Mouse (Mus musculus) fibroblast of lung, adult 2 months (primary cell): ENCODE data around the gene Taar8a.
"Not testable (repeated sequence)": the region's sequence is repeated elsewhere in the genome, so short reads cannot be mapped to it uniquely, and the experiment has no call there.

ENCODE experiments used
- DNase-seq: peaks from one replicate; pipeline ENCODE4 v3.0.0-alpha.2; 2011; ENCODE audit warnings: low read depth

The Taar8a gene

DNA sequence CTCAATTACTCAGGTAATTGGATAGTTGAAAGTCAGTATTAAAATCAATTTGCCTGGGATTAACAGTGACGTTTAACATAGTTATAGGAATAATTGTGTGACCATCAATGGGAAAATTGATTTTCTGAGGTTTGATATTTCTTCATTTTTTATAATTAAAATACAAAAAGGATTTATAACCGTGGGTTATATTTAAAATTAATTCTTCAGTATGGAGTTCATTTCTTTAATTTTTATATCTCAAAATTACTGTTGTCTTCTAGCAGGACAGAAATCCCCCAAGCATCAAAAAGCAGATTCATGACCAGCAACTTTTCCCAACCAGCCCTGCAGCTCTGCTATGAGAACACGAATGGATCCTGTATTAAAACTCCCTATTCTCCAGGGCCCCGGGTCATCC, at the start of gene Taar8a:
TSS of gene Taar8a (plus strand) at position 301 of the 400 bp plus-strand sequence.
- not testable (repeated sequence) for DNase-seq

DNA sequence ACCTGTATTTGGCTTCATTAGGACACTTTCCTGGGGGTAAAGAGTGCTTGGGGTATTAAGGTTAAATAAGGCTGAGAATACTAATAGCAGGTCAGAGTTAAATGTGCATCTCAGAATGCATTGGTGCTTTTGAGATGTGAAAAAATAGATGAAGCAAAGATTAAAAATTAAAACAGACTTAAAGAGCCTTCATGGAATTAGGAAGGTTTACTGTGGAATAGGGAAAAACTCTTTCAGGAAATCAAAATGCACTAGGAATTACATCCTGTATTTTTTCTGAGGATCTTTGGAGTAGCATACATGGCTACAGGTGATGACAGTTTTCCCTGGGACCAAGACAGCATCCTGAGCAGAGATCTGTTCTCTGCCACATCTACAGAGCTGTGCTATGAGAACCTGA, 49.4 kb upstream of the Taar8a start, which contains the start of gene Taar7d:
TSS of gene Taar7d (plus strand) at position 301 of the 400 bp plus-strand sequence.
- DNase-seq = no peak

DNA sequence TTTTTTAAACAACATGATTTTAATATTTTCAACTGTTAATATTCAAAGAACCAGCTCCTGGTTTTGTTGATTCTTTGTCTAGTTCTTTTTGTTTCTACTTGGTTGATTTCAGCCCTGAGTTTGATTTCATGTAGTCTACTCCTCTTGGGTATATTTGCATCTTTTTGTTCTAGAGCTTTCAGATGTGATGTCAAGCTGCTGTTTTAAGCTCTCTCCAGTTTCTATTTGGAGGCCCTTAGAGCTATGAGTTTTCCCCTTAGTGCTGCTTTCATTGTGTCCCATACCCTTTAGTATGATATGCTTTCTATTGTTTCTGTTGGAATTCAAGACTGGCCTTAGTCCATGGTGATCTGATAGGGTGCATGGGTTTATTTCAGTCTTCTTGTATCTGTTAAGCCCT, 45.0 kb upstream of the Taar8a start:
- DNase-seq = no peak

GRCm38 (mm10) chr10:24037314-24037713, 39.0 kb upstream of the Taar8a start, which contains the start of gene Taar7e:
TSS of gene Taar7e (plus strand) at chr10:24037614.
- DNase-seq = no peak

DNA sequence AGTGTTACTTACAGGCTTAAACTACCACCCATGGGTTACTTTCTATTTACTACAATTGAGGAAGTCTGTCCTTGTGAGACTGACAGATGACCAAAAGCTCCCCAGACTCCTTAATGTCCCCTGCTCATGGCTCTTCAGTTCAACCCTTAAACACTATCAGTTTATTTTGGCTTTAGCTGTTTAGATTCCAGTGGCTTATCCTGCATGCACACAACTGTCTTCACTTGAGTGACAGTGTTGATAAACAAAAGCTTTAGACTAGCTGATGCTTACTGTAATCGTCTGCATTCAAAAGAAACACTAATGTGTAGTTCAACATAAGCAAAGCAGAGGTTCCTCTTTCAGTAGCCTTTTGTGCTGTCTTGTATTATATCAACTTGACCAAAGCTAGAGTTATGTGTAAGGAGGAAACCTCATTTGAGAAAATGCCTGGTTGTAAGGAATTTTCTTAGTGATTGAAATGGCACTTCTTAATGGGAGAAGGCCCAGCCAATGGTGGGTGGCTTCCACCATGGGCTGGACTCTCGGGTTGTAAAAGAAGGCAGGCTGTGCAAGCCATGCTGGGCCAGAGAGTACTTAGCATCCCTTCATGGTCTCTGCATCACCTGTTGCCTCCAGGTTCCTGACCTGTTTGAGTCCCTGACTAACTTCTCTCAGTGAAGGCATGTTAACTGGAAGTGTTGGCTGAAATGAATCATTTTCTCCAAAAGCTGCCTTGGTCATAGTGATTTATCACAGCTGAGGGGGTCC, 36.0 kb upstream of the Taar8a start:
- DNase-seq = no peak

- DNase-seq = no peak
These were observed 27.1 kb upstream of the Taar8a start, which contains the start of gene Taar7f for GRCm38 (mm10) chr10:24049210-24049609. TSS of gene Taar7f (plus strand) at chr10:24049510.

- DNase-seq = no peak
These were observed 24.3 kb upstream of the Taar8a start for GRCm38 (mm10) chr10:24052039-24052438.

GRCm38 (mm10) chr10:24058986-24059385, 17.3 kb upstream of the Taar8a start:
- no peak for DNase-seq

DNA sequence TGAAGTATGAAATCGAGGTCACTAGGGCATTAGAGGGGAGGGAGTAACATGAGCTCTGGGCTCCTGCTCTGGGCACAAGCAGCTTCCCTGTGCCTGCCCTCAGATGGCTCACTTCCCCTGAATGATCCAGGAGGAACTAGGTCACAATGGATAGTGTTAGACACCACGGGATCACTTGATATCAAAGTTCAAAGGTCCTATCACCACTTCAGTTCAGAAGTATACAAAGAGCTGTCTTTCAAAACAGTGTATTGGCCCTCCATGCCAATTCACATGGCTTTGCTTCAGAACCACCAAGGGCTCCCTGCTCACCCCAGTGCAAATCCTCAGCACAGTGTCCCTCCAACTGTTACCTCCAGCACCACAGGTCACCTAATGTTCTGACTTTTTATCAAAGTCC, 1.5 kb upstream of the Taar8a start:
- not testable (repeated sequence) for DNase-seq

DNA sequence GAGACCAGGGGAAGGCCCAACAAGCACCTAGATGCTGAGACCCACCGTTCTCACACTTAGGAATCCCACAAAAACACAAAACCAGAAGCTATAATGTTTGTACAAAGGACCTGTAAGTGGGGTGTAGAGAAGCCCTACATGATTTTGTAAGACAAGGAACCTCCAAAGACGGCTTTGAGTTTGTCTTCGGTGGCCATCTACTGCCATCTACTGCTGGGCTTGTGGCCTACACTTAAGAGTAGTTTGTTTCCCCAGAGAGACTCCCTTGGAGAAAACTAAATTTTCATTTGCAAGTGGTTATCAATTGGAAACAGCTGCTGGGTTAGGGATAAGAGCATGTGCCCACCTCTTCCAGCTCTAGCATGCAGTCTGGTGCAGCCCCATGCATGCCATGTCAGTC, 3.9 kb downstream of the Taar8a start:
- peak; percentile 16 for DNase-seq

- DNase-seq = no peak
These were observed 9.6 kb downstream of the Taar8a start for GRCm38 (mm10) chr10:24085936-24086335.

- DNase-seq = no peak
These were observed 10.3 kb downstream of the Taar8a start for GRCm38 (mm10) chr10:24086555-24086954.

GRCm38 (mm10) chr10:24087168-24087567, 10.9 kb downstream of the Taar8a start:
- DNase-seq = no peak

- no peak for DNase-seq
These were observed 15.9 kb downstream of the Taar8a start, which contains the start of gene Taar8b for GRCm38 (mm10) chr10:24092194-24092593. TSS of gene Taar8b (minus strand) at chr10:24092294.

DNA sequence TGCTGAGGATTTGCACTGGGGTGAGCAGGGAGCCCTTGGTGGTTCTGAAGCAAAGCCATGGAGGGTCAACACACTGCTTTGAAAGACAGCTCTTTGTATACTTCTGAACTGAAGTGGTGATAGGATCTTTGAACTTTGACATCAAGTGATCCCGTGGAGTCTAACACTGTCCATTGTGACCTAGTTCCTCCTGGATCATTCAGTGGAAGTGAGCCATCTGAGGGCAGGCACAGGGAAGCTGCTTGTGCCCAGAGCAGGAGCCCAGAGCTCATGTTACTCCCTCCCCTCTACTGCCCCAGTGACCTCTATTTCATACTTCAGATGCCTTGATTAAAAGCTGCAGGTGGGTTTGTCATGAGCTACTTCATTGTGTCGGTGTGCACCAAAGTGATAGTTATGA, 20.7 kb downstream of the Taar8a start:
- DNase-seq = not testable (repeated sequence)

- DNase-seq = not testable (repeated sequence)
These were observed 25.5 kb downstream of the Taar8a start, which contains the start of gene Taar8c for GRCm38 (mm10) chr10:24101812-24102211. TSS of gene Taar8c (minus strand) at chr10:24101912.

GRCm38 (mm10) chr10:24103299-24103698, 27.0 kb downstream of the Taar8a start:
- not testable (repeated sequence) for DNase-seq

DNA sequence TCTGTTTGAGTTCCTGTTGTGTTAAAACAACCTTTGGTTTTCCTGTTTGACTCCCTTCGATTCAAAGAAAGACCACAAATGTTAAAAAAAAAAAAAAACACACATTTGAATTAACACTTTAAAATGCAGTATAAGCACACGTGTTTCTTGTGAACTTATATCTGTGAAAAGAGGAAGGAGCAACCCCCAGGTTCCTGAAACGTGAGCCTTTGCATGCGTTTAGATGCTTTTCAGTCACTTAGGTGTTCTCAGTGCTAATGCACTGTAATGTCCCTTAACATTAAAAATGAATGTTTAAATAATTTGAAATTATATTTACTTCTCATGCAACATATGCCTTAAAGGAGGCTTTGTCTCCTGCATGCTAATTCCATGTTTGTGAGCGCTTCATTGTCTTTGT, 31.4 kb downstream of the Taar8a start:
- no peak for DNase-seq

- DNase-seq = no peak
These were observed 31.9 kb downstream of the Taar8a start for GRCm38 (mm10) chr10:24108236-24108635.

- DNase-seq = not testable (repeated sequence)
These were observed 33.1 kb downstream of the Taar8a start, which contains the start of gene Taar9 for GRCm38 (mm10) chr10:24109434-24109833. TSS of gene Taar9 (minus strand) at chr10:24109534.

- DNase-seq = peak; percentile 16
These were observed 34.9 kb downstream of the Taar8a start for GRCm38 (mm10) chr10:24111116-24111778.
